Mouse (Mus musculus) olfactory bulb, adult 2 months (tissue): ENCODE results near the gene Sycp2. TPM values are rescaled to one million over a fixed set of nuclear protein-coding genes. Genes with fewer than 3 reads are reported as not detected.

Source experiments
- H3K27ac ChIP-seq: fragments of 200-500 bp; 2 replicates; pipeline ENCODE4 v1.5.1; 2012; ENCODE audit warnings: low read depth, low read length; ENCODE audit not compliant: insufficient read depth
- H3K4me1 ChIP-seq: fragments of 200-500 bp; 2 replicates; pipeline ENCODE4 v1.6.1; 2012; ENCODE audit warnings: low read length; ENCODE audit not compliant: control insufficient read depth, insufficient read depth
- H3K4me3 ChIP-seq: fragments of 200-500 bp; 2 replicates; pipeline ENCODE4 v1.5.1; 2012; ENCODE audit warnings: mild to moderate bottlenecking, low read depth, low read length, moderate library complexity; ENCODE audit not compliant: insufficient read depth
- CTCF ChIP-seq: fragments of 200-500 bp; IDR thresholded peaks from 2 replicates; pipeline ENCODE4 v1.5.1; 2012; ENCODE audit warnings: low read depth, mild to moderate bottlenecking, low read length, moderate library complexity; ENCODE audit not compliant: insufficient read depth
- POLR2A ChIP-seq: fragments of 200-500 bp; IDR thresholded peaks from 2 replicates; pipeline ENCODE4 v1.6.1; 2012; ENCODE audit warnings: mild to moderate bottlenecking, low read depth, low read length, moderate library complexity; ENCODE audit not compliant: insufficient read depth
- WGBS: fragments of 180-500 bp; shearing (Covaris S2); methylation state at CpG from one replicate; pipeline ENCODE4 v1.1.7; 2018; 5-methylcytosine and 5-hydroxymethylcytosine counted together
- polyA plus RNA-seq: library from polyadenylated mRNA; stranded (reverse); fragments of >200 nt; gene quantifications from 2 replicates; pipeline ENCODE4 v1.2.4, GENCODE M21; 2012; ENCODE audit warnings: low replicate concordance; ENCODE audit not compliant: missing spikeins, insufficient read depth, insufficient read length

Sycp2 gene
- polyA plus RNA-seq, 1 experiment, result not detected

DNA sequence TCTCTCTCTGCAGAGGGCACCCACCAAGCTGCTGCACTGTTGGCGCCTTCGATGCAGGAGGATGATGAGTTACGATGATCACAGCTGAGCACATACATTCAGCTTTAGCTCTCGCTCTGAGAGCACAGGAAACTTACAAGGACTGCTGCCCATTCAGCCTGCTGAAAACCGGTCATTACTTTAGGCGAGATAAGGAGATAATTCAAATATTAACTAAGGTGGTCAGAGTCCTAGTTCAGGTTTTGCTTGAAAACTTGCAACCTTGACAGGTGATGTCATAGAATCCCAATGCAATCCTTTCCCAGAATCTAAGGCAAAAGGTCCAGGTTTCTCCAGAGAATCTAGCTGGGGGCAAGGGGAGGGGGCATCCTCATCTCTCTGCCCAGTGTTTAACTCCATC lies 21.9 kb upstream of the Sycp2 start:
- TF ChIP-seq POLR2A, result no peak
- no peak for TF ChIP-seq CTCF
- WGBS, result 76% methylated on average over 6 of the region's 6 CpGs
- Histone ChIP-seq H3K4me1 (no peaks in the 10 kb centered on the region), H3K27ac (no peak overlapping the region), H3K4me3 (no peak overlapping the region)

DNA sequence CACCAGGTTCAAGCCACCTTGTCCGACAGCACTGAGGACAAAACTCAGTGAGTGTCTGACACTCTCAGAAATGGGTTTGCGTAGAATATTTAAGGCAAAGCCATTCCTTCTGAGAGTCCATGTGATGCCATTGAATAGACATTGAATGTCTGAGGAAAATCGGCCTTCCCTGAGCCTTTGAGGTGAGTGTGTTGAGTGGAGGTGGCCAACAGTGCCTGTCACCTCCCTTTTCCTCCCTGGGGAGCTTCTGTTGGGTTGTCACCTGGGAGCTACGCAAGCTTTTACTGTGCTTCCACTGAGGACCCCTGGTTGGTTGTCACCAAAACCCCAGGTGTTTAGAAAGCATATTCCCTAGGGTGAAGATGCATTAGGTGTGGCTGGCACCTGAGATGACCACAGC lies 21.2 kb upstream of the Sycp2 start:
- Histone ChIP-seq H3K4me1 (no peaks in the 10 kb centered on the region), H3K4me3 (no peak overlapping the region), H3K27ac (no peak overlapping the region)
- 88% methylated on average over 4 of the region's 4 CpGs for WGBS
- TF ChIP-seq CTCF (no peak), POLR2A (no peak)

- H3K27ac ChIP-seq, result no peak overlapping the region
- WGBS, result 92% methylated on average over 9 of the region's 9 CpGs
- no peaks in the 10 kb centered on the region for H3K4me1 ChIP-seq
- H3K4me3 ChIP-seq, result no peak overlapping the region
- no peak for TF ChIP-seq POLR2A
- no peak for TF ChIP-seq CTCF
These were observed 20.7 kb upstream of the Sycp2 start for GRCm38 (mm10) chr2:178428183-178428582.

GRCm38 (mm10) chr2:178427181-178427580 lies 19.7 kb upstream of the Sycp2 start:
- WGBS, result 94% methylated on average over 5 of the region's 5 CpGs
- no peak overlapping the region for H3K4me3 ChIP-seq
- no peaks in the 10 kb centered on the region for H3K4me1 ChIP-seq
- TF ChIP-seq CTCF (no peak), POLR2A (no peak)
- no peak overlapping the region for H3K27ac ChIP-seq

GRCm38 (mm10) chr2:178426229-178426628 lies 18.7 kb upstream of the Sycp2 start:
- TF ChIP-seq POLR2A (no peak), CTCF (no peak)
- Histone ChIP-seq H3K4me1 (no peaks in the 10 kb centered on the region), H3K27ac (no peak overlapping the region), H3K4me3 (no peak overlapping the region)
- 45% methylated on average over 4 of the region's 4 CpGs for WGBS

DNA sequence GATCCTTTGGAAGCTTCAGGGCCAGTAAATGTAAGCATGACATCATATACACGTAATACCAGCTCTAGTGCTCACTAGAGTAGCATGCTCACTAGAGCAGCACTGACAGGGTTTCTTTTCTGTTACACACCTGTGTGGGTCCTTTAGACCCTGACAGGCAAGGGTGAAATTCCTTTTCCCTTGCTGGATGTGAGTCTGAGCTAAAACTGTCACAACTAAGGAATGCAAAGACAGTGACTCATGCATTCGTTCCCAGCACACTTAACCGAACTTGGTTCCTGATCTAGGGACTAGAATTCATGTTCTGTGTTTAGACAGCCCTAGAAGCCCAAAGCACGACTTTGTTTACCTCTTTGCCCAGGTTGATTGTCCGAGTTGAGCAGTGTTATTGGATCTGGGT lies 15.7 kb upstream of the Sycp2 start:
- Histone ChIP-seq H3K4me3 (no peak overlapping the region), H3K27ac (no peak overlapping the region), H3K4me1 (no peaks in the 10 kb centered on the region)
- TF ChIP-seq POLR2A (no peak), CTCF (no peak)
- WGBS, result 70% methylated on average over 5 of the region's 5 CpGs

DNA sequence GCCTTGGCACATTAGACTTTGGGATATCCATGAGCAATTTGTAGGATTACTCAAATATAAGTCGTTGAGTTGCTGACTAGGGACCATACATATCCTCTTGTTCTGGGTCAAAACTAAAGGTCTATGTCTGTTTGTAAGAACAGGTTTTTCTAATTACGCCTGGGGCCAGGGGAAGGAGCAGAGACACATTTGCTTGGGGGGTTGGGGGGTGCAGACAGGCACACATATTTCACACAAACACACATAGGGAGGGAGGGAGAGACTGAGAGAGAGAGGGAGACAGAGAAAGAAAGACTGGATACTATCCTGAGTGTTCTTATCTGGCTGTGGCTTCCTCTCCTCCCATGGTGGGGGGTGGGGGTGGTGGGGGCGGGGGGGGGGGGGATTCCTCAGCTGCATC lies 14.7 kb upstream of the Sycp2 start:
- 60% methylated on average over 3 of the region's 3 CpGs for WGBS
- H3K27ac ChIP-seq, result no peak overlapping the region
- H3K4me3 ChIP-seq, result no peak overlapping the region
- H3K4me1 ChIP-seq, result no peaks in the 10 kb centered on the region
- TF ChIP-seq POLR2A (no peak), CTCF (no peak)

DNA sequence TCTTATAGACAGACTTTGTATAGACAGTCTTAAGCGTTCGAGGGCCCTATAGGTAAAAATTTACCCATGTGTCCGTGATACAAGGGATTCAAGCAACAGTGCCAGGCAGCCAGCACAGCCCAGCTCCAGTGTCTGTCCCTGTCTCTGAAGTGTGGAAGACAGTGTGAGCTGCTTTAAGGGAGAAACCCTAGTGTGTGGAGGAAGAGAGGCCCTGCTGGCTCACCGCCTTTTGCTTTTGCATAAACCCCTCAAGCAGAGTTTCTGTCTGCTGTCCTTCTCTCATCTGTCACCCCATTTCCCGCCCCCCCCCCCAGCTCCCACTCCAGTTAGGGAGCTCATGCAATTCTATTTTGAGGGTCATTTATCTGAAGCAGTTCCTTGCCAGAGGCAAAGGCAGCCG lies 14.1 kb upstream of the Sycp2 start:
- TF ChIP-seq CTCF, result no peak
- TF ChIP-seq POLR2A, result no peak
- Histone ChIP-seq H3K4me1 (peaks cover 2% of the 10 kb centered on the region; the same call in 1 of the 2 replicates), H3K4me3 (no peak overlapping the region), H3K27ac (no peak overlapping the region)
- WGBS, result 71% methylated on average over 6 of the region's 6 CpGs

DNA sequence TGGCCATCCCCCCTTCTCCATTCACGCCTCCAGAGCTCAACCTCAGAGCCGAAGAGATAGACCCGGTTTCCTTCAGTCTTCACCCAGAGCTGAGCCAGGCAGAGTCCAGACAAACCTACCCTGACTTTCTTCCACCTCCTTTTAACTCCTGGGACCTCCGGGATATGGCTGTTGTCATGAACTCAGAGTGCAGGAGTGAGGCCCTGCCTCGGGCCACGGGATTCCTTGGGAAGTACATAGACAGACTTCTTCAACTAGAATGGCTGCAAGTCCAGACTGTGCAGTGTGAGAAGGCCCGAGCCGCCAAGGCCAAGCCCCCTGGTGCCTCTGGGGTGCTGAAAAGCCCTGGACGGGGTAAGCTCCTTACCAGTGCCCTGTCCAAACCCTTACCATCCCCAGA lies 13.1 kb upstream of the Sycp2 start:
- peaks cover 7% of the 10 kb centered on the region for H3K4me1 ChIP-seq
- 89% methylated on average over 9 of the region's 9 CpGs for WGBS
- no peak overlapping the region for H3K4me3 ChIP-seq
- TF ChIP-seq CTCF (no peak), POLR2A (no peak)
- no peak overlapping the region for H3K27ac ChIP-seq

DNA sequence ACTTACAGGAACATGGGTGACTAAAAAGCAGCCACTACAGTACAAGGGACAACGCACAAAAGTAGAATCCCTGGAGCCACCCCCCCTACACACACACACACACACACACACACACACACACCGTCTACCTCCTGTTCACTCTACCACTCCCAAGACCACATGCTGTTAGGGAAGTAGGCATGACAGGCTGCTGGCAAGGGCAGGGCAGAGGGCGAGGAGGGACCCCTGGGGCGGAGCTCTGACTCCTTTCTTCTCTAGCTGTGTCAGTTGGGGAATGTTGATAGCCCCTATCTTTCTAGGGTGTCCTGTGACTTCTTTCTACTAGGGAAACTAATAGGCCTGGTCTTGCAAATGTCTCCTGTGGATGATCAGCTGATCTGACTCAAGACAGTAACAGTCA lies 9.5 kb upstream of the Sycp2 start:
- no peak overlapping the region for H3K4me3 ChIP-seq
- no peak for TF ChIP-seq POLR2A
- no peak for TF ChIP-seq CTCF
- H3K4me1 ChIP-seq, result peaks cover 18% of the 10 kb centered on the region
- H3K27ac ChIP-seq, result no peak overlapping the region
- WGBS, result 85% methylated on average over 4 of the region's 4 CpGs
